In the genomic region with DNA sequence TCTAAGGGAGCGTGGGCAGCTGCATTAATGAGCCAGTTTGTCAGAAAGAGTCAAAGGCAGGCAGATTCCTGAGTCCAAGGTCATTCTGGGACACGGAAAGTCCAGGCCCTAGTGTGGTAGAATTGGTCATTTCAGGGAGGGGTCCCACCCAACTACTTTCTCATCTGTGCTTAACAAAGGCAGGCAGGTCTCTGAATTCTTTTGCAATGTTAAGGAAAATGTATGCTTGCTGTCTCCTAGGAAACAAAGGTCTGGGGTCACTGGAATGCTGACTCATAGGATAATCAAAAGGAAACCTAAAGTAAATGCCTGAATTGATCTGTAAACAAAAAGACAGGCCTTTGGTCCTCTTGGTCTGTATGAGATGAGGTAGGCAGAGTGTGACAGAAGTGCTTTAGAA, we compare ENCODE assay signal across 27 mouse cellular contexts. TPM values are rescaled to one million over a fixed set of nuclear protein-coding genes. Genes with fewer than 3 reads are reported as not detected.
A peak's percentile ranks its signal among the peaks of the same experiment; 100 is the strongest.
DNase-seq lines count a peak whose midpoint lies in the region; ATAC-seq and TF ChIP-seq lines count a peak whose summit lies in the region.
"Had no signal": no experiment of that assay in that cellular context is flagged by ENCODE, and none has a peak within 500 bp of the region (broad histone marks: within the 10 kb centered on the region; RNA-seq: fewer than 3 reads in every experiment).

No protein-coding gene starts in this region.

- intact Hi-C loops in left cerebral cortex, postnatal 36 days (cut with DNase I) = no loop called here
- intact Hi-C loops in left cerebral cortex, adult 2 months (cut with DNase I) = no loop called here

- no peaks in the 10 kb centered on the region for H3K4me1 ChIP-seq in lung, embryonic 14.5 days (ENCODE audit: insufficient read depth)
- H3K4me1 ChIP-seq: embryonic facial prominence, embryonic 12.5 days; heart, embryonic 13.5 days; hindbrain, embryonic 13.5 days; limb, embryonic 13.5 days; midbrain, embryonic 15.5 days; neural tube, embryonic 13.5 days had no signal

- H3K27ac ChIP-seq in lung, embryonic 14.5 days (ENCODE audit: low read depth) = no peak overlapping the region
- no peak overlapping the region for H3K27ac ChIP-seq in left cerebral cortex, adult 2 months
- H3K27ac ChIP-seq: embryonic facial prominence, embryonic 12.5 days; forebrain, embryonic 12.5 days; heart, adult 2 months; heart, embryonic 13.5 days; hindbrain, embryonic 13.5 days; limb, embryonic 13.5 days; midbrain, embryonic 15.5 days; neural tube, embryonic 13.5 days had no signal

- ATAC-seq in lung, embryonic 14.5 days (ENCODE audit: insufficient read depth) = no peak
- ATAC-seq: inflammation-experienced regulatory T-cells, adult 6 months; midbrain, embryonic 15.5 days had no signal

- H3K36me3 ChIP-seq in lung, embryonic 14.5 days (ENCODE audit: insufficient read depth) = no peaks in the 10 kb centered on the region
- H3K36me3 ChIP-seq: embryonic facial prominence, embryonic 12.5 days; limb, embryonic 13.5 days had no signal

- H3K9ac ChIP-seq in lung, embryonic 14.5 days = no peak overlapping the region
- H3K9ac ChIP-seq: embryonic facial prominence, embryonic 12.5 days; forebrain, embryonic 12.5 days; heart, embryonic 13.5 days; hindbrain, embryonic 13.5 days; limb, embryonic 13.5 days; midbrain, embryonic 15.5 days; neural tube, embryonic 13.5 days had no signal

- no peaks in the 10 kb centered on the region for H3K9me3 ChIP-seq in lung, embryonic 14.5 days (ENCODE audit: low read depth, low read length)
- H3K9me3 ChIP-seq: embryonic facial prominence, embryonic 12.5 days; forebrain, embryonic 12.5 days; heart, embryonic 13.5 days; hindbrain, embryonic 13.5 days; limb, embryonic 13.5 days; midbrain, embryonic 15.5 days; neural tube, embryonic 13.5 days had no signal

- DNase-seq in lung, embryonic 14.5 days = peak; percentile 16
- DNase-seq in lung, postnatal 36 days = no peak
- peak; percentile 61 for DNase-seq in Muller cell, postnatal 12 days (ENCODE audit: inconsistent ontology term)
- DNase-seq in embryo, embryonic 9.5 days (ENCODE audit: extremely low spot score) = peak; percentile 7
- DNase-seq in yolk sac, embryonic 10.5 days (ENCODE audit: low spot score) = peak; percentile 53
- no peak for DNase-seq in left cerebral cortex, postnatal 36 days (ENCODE audit: low spot score in 2 of 2)
- no peak for DNase-seq in left cerebral cortex, adult 2 months (ENCODE audit: extremely low spot score in 1 of 2, low spot score in 2 of 2)
- DNase-seq: adrenal gland, postnatal 14 days; cerebellum, adult 8-10 months; gastrocnemius, postnatal 36 days; heart, adult 2 months; heart, postnatal 36 days; kidney, adult 9 months; kidney, postnatal 14 days; lung, postnatal 4 days; right cerebral cortex, postnatal 4 days; thymus, adult 2 months; thymus, postnatal 4 days had no signal

- H3K4me3 ChIP-seq in lung, embryonic 14.5 days (ENCODE audit: low read depth, low read length) = no peak overlapping the region
- H3K4me3 ChIP-seq in left cerebral cortex, adult 2 months = no peak overlapping the region
- H3K4me3 ChIP-seq: embryonic facial prominence, embryonic 12.5 days; erythroblast, embryonic 14.5 days; forebrain, embryonic 12.5 days; heart, adult 2 months; heart, embryonic 13.5 days; hindbrain, embryonic 13.5 days; limb, embryonic 13.5 days; midbrain, embryonic 15.5 days; neural tube, embryonic 13.5 days had no signal

- no peak overlapping the region for H3K4me2 ChIP-seq in lung, embryonic 14.5 days
- H3K4me2 ChIP-seq: embryonic facial prominence, embryonic 12.5 days; forebrain, embryonic 12.5 days; heart, embryonic 13.5 days; hindbrain, embryonic 13.5 days; limb, embryonic 13.5 days; midbrain, embryonic 15.5 days; neural tube, embryonic 13.5 days had no signal

- WGBS in lung, embryonic 14.5 days = 56% methylated on average over 2 of the region's 2 CpGs

- H3K27me3 ChIP-seq in lung, embryonic 14.5 days (ENCODE audit: insufficient read depth, low read length) = no peaks in the 10 kb centered on the region
- H3K27me3 ChIP-seq: embryonic facial prominence, embryonic 12.5 days; forebrain, embryonic 12.5 days; heart, embryonic 13.5 days; hindbrain, embryonic 13.5 days; limb, embryonic 13.5 days; midbrain, embryonic 15.5 days; neural tube, embryonic 13.5 days had no signal

- TF ChIP-seq CTCF in lung, embryonic 14.5 days (IDR thresholded peaks at IDR 0.05; ENCODE audit: low read depth) = no peak
- no peak for TF ChIP-seq CTCF in left cerebral cortex, adult 2 months (IDR thresholded peaks at IDR 0.05)

RNA-seq across cellular contexts. Expression of gene Umps, which starts 13.0 kb away (rescaled TPM):
- polyA plus RNA-seq in lung, embryonic 14.5 days (2014; fragmentation: Nextera tagmentation; extraction: Ambion mirVana) = 69.9 and 71.1 TPM in 2 replicates
- 10 to 100 TPM; 12.2 to 15.1 TPM for total RNA-seq in left cerebral cortex, postnatal 36 days (2021)
- total RNA-seq in left cerebral cortex, adult 2 months (2021) = 10 to 100 TPM; 14.4 to 15.0 TPM

Comparison
In these comparisons a context has a peak if more than half of its experiments do, and no peak if none do; other contexts are left out.
1. DNase-seq: peak in lung, embryonic 14.5 days (single experiment), Muller cell, postnatal 12 days (single experiment), embryo, embryonic 9.5 days (single experiment) and yolk sac, embryonic 10.5 days (single experiment); none in lung, postnatal 36 days (single experiment), left cerebral cortex, postnatal 36 days (0 of 2) and left cerebral cortex, adult 2 months (0 of 2).